ENCODE assay signal across 8 mouse cellular contexts in the genomic region with DNA sequence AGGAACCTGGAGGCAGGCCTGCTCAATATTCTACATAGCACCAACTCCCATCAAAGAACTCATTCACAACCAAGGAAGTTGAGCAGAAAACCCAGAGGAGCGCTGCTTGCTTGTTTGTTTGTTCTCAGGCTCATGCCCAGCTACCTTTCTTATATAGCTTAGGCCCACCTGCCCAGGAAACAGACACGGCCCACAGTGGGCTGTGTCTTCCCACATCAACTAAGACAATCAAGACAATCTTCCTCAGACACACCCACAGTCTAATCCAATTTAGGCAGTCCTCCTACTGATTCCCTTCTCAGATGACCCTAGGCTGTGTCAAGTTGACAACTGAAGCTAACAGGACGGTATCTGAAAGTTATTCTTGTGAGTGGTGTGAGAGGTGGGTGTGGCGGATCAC. TPM values are rescaled to one million over a fixed set of nuclear protein-coding genes. Genes with fewer than 3 reads are reported as not detected.
DNase-seq lines count a peak whose midpoint lies in the region; ATAC-seq and TF ChIP-seq lines count a peak whose summit lies in the region.

Kcnq1 (plus strand) TSS at position 301 of the 400 bp plus-strand sequence.

- H3K4me3 ChIP-seq in heart, adult 2 months, result peak within 1 kb of the TSS; percentile 65
- peak within 1 kb of the TSS; percentile 34 for H3K4me3 ChIP-seq in embryonic facial prominence, embryonic 15.5 days (replicated peaks)
- H3K4me3 ChIP-seq in hindbrain, embryonic 11.5 days (ENCODE audit: low read depth, low read length), result peak within 1 kb of the TSS; percentile 24
- peak within 1 kb of the TSS; percentile 52 for H3K4me3 ChIP-seq in midbrain, embryonic 10.5 days

- WGBS in heart, adult 2 months, result 77% methylated on average over 4 of the region's 4 CpGs
- WGBS in embryonic facial prominence, embryonic 15.5 days, result 50% methylated on average over 4 of the region's 4 CpGs
- WGBS in hindbrain, embryonic 11.5 days, result 79% methylated on average over 4 of the region's 4 CpGs
- 67% methylated on average over 4 of the region's 4 CpGs for WGBS in midbrain, embryonic 10.5 days

- ATAC-seq in embryonic facial prominence, embryonic 15.5 days (ENCODE audit: insufficient number of reproducible peaks, low FRiP score, low TSS enrichment, low read depth), result no peak
- no peak for ATAC-seq in hindbrain, embryonic 11.5 days (ENCODE audit: low FRiP score)

- peak within 1 kb of the TSS; percentile 66 for H3K9ac ChIP-seq in heart, adult 2 months (ENCODE audit: low read depth, low read length)
- no peak within 1 kb of the TSS for H3K9ac ChIP-seq in embryonic facial prominence, embryonic 15.5 days
- 0 out of 2 replicates have a peak within 1 kb of the TSS, but pooled peaks have one; percentile 7 for H3K9ac ChIP-seq in hindbrain, embryonic 11.5 days (ENCODE audit: low read depth, low read length)

- no peak for TF ChIP-seq CTCF in heart, adult 2 months (IDR thresholded peaks at IDR 0.05)

- H3K9me3 ChIP-seq in embryonic facial prominence, embryonic 15.5 days (replicated peaks), result no peaks in the 10 kb centered on the region
- no peaks in the 10 kb centered on the region for H3K9me3 ChIP-seq in hindbrain, embryonic 11.5 days (ENCODE audit: control insufficient read depth, low read length)
- H3K9me3 ChIP-seq in midbrain, embryonic 10.5 days (replicated peaks), result no peaks in the 10 kb centered on the region

- peak within 1 kb of the TSS; percentile 65 for H3K4me2 ChIP-seq in embryonic facial prominence, embryonic 15.5 days (replicated peaks)
- H3K4me2 ChIP-seq in hindbrain, embryonic 11.5 days (replicated peaks; ENCODE audit: low read depth, low read length), result peak within 1 kb of the TSS; percentile 44

- H3K4me1 ChIP-seq in heart, adult 2 months (ENCODE audit: control insufficient read depth, insufficient read depth, low read length), result peaks cover 21% of the 10 kb centered on the region
- H3K4me1 ChIP-seq in embryonic facial prominence, embryonic 15.5 days, result peaks cover 15% of the 10 kb centered on the region
- 0 out of 2 replicates have a peak, but pooled peaks cover 2% of the 10 kb centered on the region for H3K4me1 ChIP-seq in hindbrain, embryonic 11.5 days (replicated peaks; ENCODE audit: control insufficient read depth, insufficient read depth, low read length)
- H3K4me1 ChIP-seq in midbrain, embryonic 10.5 days, result peaks cover 28% of the 10 kb centered on the region

- H3K36me3 ChIP-seq in heart, adult 2 months (ENCODE audit: control insufficient read depth, insufficient read depth, low read length), result peaks cover 2% of the 10 kb centered on the region; the same call in 1 of the 2 replicates
- H3K36me3 ChIP-seq in embryonic facial prominence, embryonic 15.5 days, result no peaks in the 10 kb centered on the region
- no peaks in the 10 kb centered on the region for H3K36me3 ChIP-seq in hindbrain, embryonic 11.5 days (ENCODE audit: control insufficient read depth, insufficient read depth, low read length)
- H3K36me3 ChIP-seq in midbrain, embryonic 10.5 days, result no peaks in the 10 kb centered on the region

- peak within 1 kb of the TSS; percentile 81 for H3K27ac ChIP-seq in heart, adult 2 months
- H3K27ac ChIP-seq in embryonic facial prominence, embryonic 15.5 days (replicated peaks), result no peak within 1 kb of the TSS
- no peak within 1 kb of the TSS for H3K27ac ChIP-seq in hindbrain, embryonic 11.5 days (ENCODE audit: low read depth, low read length)
- H3K27ac ChIP-seq in midbrain, embryonic 10.5 days (replicated peaks), result no peak within 1 kb of the TSS; the same call in 1 of the 2 replicates

- H3K27me3 ChIP-seq in heart, adult 2 months (ENCODE audit: control insufficient read depth, insufficient read depth, low read length), result no peaks in the 10 kb centered on the region
- H3K27me3 ChIP-seq in embryonic facial prominence, embryonic 15.5 days, result peaks cover 60% of the 10 kb centered on the region
- peaks cover 34% of the 10 kb centered on the region for H3K27me3 ChIP-seq in hindbrain, embryonic 11.5 days (ENCODE audit: control insufficient read depth, insufficient read depth, low read length)
- peaks cover 72% of the 10 kb centered on the region for H3K27me3 ChIP-seq in midbrain, embryonic 10.5 days (ENCODE audit: low read depth, poor library complexity, severe bottlenecking)

- DNase-seq in heart, adult 2 months, result no peak
- no peak for DNase-seq in heart, adult 9 months (ENCODE audit: low spot score in 2 of 2)
- DNase-seq in hindbrain, embryonic 11.5 days (ENCODE audit: low spot score), result no peak
- DNase-seq in midbrain, embryonic 10.5 days (ENCODE audit: low spot score), result no peak
- DNase-seq in frontal cortex, adult 2 months (ENCODE audit: extremely low spot score in 1 of 2, low spot score in 1 of 2), result no peak
- DNase-seq in layer of hippocampus, adult 9-11 months, result no peak
- no peak for DNase-seq in embryo, embryonic 9.5 days (ENCODE audit: extremely low spot score)

- TF ChIP-seq EP300 in heart, adult 2 months (IDR thresholded peaks at IDR 0.05; ENCODE audit: insufficient read depth, low read depth, low read length), result no peak

- no peaks in the 10 kb centered on the region for H3K79me2 ChIP-seq in heart, adult 2 months (replicated peaks; ENCODE audit: control insufficient read depth, insufficient read depth, low read length)

- no peak for TF ChIP-seq POLR2A in heart, adult 2 months (IDR thresholded peaks at IDR 0.05; ENCODE audit: insufficient read depth, low read depth, low read length)

- intact Hi-C loops in heart, adult 2 months (cut with DNase I), result no loop called here

RNA-seq across cellular contexts. Expression of gene Kcnq1, which starts in this region (rescaled TPM):
- total RNA-seq in heart, adult 2 months (2021), result 10 to 100 TPM; 32.4 to 34.2 TPM
- 42.0 and 48.1 TPM in 2 replicates for polyA plus RNA-seq in heart, adult 2 months (2012; rRNA removed)
- polyA plus RNA-seq in embryonic facial prominence, embryonic 15.5 days (2015; fragmentation: Nextera tagmentation; extraction: Ambion mirVana), result 1.2 and 1.4 TPM in 2 replicates
- polyA plus RNA-seq in hindbrain, embryonic 11.5 days (2014; fragmentation: Nextera tagmentation; extraction: Ambion mirVana), result 1.7 and 2.5 TPM in 2 replicates
- 0.69 and 1.1 TPM in 2 replicates for polyA plus RNA-seq in midbrain, embryonic 10.5 days (2016; fragmentation: Nextera tagmentation; extraction: Ambion mirVana)
- polyA plus RNA-seq in frontal cortex, adult 2 months (2012; rRNA removed), result 0.74 and 1.4 TPM in 2 replicates

Comparison
In these comparisons a context has a peak if more than half of its experiments do, and no peak if none do; other contexts are left out.
1. RNA of gene Kcnq1 (polyA plus RNA-seq): 42.0 to 48.1 TPM in heart, adult 2 months; 1.7 to 2.5 TPM in hindbrain, embryonic 11.5 days, 0.74 to 1.4 TPM in frontal cortex, adult 2 months, 1.2 to 1.4 TPM in embryonic facial prominence, embryonic 15.5 days and 0.69 to 1.1 TPM in midbrain, embryonic 10.5 days; every median in the first group is over 10 times any median in the second.
2. Peak in every context shown above with its lines, with median percentiles within 50 percentile points of each other: H3K4me3 ChIP-seq.